Mouse (Mus musculus): ENCODE measurements around the gene Hoxd4.

GRCm38 (mm10) chr2:74687698-74688555 lies 23.8 kb upstream of the Hoxd4 start:
- TF ChIP-seq CTCF (conservative IDR thresholded peaks at IDR 0.05; ENCODE audit: insufficient read depth, insufficient read length, low read depth, low read length) (no peak), POLR2A (IDR thresholded peaks at IDR 0.05; ENCODE audit: low read depth, low read length) (no peak)
